Mouse (Mus musculus) monocyte, adult 2 months (primary cell): ENCODE data around the gene Apol6.

ENCODE experiments used
- DNase-seq, 2 experiments: peaks; one replicate each; pipeline ENCODE4 v3.0.0; 2022; ENCODE audit warnings: low spot score in 2 of 2, low read depth in 1 of 2

The Apol6 gene

DNA sequence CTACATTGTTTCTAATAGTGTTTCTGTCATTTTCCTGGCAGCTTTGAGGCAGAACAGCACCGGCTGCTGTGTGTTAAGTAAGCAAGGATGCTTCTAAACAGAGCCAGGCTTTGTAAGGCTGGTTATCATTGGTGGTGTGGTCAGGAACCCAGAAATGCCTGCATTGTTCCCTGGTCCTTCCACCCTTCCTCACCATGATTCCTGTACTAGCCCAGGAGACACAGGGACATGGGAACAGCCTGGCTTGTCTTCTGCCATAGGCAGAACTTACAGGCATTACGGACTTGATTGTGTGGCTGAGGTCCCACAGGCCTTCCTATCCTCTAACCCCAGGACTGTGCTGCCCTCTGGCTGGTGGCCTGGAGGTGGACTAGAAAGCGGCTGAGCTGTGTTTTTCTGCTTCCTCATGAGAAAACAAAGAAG lies 23.9 kb downstream of the Apol6 start:
- DNase-seq: no peak

DNA sequence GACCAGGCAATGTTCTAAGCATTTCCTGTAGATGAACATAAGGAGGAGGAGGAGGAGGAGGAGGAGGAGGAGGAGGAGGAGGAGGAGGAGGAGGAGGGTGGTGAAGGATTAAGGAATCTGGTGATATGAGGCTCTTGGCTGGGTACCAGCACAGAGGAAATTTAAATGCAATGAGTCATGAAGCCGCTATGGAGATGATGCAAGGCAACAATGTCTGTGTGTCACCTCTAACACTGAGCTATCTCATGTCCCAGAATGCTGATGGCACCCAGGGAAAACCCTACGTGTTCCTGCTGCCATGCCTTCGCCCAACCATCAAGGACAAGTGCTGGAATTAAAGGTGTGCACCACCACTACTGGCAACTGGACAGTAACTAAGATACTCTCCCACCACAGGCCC lies 24.5 kb downstream of the Apol6 start:
- no peak for DNase-seq

DNA sequence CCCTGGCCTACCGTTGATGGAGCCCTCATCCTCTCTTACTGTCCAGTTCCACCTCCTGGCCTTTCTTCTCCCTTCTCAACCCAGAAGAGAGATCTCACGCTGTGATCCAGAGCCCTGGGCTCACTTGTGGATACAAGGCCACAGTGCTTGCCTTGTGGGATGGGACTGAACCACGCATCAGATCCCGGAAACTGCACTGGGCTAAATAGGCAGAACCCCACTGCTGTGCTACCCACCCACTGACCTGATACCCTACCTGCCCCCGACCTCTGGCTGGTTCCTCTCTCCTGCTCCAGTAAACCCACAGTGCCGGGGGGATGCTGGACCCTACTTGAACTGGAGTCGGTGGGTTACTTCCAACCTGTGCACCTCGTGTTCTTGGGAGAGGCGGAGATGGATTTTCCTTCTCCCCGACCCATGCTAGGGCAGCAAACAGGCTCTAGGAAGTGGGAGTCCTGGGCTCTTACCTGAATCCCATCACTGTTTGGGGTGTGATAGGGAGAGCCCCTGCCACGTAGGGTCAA lies 26.3 kb downstream of the Apol6 start:
- DNase-seq: no peak

DNA sequence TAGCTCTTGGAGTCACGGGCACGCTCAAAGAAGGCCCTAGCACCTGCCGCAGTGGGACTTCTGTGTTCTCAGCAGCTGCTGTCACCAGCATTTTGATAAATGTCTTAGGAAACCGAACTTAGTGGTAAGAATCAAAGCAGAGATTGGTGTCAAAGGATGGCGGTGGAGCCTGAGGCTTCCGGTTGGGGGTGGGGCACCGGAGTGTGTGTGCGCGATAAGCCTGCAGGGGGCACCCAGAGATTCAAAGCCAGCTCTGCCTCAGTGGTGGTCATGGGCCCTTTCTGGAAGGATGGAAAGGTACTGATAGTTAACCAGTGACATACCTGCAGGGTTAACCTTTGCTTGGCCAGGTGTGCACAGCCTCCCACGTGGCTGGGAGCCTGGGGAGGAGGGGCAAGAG lies 27.0 kb downstream of the Apol6 start:
- no peak for DNase-seq

DNA sequence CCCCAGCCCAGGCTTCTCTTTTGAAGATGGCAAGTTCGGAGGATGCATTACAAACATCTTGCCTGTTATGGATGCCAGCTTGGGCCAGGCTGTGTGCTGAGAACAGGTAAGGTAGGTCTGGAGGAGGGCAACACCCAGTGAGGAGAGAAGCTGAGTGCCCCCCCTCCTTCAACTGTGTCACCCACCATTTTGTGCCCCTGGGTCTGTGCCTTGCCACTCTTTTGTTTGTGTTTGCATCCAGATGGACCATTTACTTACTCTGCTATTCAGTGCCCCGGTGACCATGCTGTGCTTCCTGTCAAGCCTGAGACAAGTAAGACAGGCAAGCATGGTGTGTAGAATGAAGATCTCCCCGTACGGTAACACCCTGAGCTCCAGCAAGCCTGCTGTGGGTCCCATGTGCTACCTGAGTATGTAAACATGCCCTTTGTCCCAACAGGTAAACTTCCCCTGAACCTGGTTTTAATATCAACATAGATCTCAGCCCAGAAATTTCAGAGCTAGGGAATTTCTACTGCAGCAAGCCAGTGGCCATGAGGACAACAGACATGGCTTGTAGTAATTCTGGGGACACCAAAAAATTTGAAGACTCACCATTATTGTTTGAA lies 28.1 kb downstream of the Apol6 start:
- DNase-seq: no peak

DNA sequence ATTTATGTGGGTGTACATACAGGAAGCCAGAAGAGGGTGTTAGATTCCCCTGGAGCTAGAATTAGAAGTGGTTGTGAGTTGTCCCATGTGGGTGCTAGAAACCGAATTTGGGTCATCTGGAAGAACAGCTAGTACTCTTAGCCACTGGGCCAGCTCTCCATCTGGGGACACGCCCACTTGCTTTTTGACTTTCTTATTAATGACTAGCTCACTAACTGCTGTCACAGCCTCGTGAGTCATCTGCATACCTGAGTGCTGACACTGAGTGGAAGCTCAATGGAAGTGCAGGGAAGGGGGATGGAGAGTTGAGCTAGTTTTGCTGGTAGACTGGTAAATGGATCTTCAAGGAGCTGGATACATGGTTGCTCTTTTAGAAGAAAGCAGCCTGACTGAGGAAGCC lies 32.0 kb downstream of the Apol6 start:
- no peak for DNase-seq

DNA sequence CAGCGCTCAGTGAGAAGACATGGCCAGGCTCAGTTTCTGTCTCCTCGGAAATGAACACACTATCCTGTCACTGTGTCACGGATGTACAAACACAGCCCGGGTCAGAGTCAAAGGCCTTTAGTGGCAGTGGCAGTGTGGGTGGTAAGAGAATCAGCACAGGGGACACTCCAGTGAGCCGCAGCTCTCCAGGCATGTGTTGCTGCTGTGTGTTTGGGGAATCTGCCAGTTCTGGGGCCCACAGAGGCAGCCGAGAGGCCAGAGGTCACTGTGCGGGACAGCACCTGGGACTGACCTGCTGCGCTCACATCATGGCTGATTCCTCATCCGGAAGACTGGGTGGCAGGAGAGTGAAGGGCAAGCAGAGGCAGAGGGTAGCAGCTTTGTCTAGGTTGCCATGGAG lies 33.4 kb downstream of the Apol6 start:
- no peak for DNase-seq

DNA sequence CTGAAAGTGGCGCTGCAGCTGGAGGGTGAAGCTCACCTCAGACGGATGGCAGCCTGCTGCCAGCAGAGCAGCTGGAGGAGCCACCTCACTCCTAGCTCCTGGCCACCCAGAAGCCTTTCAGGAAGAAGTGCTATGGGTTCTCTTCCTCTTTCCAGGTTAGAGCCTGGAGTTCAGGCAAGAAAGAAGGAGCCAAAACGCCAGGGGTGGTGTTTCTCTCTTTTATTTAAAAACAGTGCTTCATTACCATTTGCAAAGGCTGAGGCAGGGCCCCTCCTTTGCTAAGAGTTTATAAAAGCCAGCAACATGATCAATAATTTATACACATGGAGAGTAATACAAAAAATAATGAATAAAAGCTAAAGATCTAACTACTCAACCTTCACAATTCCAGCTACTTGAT lies 34.3 kb downstream of the Apol6 start:
- no peak for DNase-seq

DNA sequence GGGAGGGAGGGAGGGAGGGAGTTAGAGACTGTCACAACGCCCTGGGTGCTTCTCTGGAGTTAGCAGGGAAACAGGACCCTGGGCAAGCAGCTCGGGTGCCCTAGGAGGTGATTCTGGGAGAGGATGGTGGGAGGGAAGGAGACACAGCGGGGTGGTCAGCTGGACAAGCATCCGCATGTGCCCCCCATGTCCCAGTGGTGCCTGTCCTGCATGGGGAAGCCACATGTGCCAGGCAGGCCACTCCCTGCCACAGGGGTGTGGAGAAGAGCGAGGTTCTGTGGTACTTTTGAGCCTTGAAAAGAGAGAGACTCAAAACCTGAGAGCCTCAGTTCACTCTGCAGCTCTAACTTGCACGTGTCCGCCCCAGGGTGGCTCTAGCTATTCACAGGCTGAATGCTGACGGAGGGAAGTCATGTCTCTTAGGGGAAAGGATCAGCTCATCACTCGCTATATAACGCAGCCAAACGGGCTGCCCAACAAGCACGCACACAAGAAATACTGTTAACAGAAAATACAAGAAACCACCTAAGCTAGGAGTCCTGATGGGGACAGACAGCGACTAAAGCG lies 34.8 kb downstream of the Apol6 start:
- DNase-seq: no peak

DNA sequence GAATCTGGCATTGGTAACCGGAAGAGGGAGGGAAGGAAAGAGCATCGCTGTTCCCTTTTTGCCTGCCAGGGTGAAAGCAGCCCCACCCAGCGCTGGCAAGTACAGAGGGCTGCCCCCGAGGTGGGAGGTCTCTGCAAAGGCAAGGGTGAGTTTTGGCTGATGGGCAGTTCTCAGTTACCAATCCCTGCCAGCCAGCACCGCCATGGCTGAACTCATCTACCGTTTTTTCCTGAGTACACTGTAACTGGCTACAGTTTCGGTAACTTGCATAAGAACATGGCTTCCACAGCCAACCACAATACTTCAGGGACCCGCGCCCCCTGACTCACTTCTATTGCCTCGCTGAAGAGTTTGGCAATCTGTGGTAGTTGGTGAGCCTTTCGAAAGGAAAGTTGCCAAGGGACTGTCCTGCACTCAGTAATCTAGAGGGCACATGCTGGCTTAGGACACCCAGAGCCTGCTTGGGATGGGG lies 35.4 kb downstream of the Apol6 start:
- no peak for DNase-seq

DNA sequence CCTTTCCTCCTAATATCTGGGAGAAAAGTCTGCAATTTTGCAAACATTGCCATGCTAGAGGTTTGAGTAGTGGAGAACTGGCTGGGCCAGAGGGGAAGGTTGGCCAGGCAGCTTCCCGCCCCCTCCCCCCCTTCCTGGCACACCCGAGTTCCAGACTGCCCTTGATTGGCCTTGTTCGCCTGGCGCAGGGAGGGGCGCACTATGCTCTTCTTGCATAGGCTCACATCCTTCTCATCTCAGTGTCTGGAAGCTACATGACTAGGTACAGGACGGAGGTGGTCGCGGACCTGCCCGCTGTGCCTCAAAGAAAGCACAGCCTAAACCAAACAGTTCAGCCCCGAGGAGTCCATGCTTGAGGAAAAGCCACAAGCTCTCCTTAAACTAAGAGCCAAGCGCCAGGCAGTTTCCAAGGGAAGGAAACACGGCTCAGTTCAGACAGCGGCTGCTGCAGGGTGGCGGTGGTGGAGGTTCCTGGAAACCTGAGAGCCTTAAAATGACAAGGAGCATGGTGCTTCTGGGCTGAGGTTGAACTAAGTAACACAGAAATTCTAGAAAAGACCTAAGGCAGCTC lies 36.2 kb downstream of the Apol6 start:
- DNase-seq: no peak

DNA sequence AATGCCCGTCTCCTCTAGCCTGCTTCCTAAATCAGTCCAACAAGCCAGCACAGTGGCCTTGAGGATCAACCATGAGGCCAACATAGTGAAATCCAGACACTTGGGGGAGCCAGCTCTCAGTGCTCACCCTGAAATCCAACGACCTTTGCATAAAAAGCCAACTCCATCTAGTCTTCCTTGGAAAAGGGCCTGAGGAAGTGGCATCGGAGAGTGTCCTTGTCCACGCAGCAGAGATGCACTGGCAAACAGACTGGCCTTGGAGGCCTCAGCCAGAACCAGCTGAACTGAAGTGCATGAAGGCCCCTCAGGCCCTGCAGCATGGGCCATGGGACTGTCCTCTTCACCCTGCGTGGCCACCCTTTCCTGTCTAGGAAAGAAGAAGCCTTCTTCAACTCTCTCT lies 36.9 kb downstream of the Apol6 start:
- DNase-seq: no peak

DNA sequence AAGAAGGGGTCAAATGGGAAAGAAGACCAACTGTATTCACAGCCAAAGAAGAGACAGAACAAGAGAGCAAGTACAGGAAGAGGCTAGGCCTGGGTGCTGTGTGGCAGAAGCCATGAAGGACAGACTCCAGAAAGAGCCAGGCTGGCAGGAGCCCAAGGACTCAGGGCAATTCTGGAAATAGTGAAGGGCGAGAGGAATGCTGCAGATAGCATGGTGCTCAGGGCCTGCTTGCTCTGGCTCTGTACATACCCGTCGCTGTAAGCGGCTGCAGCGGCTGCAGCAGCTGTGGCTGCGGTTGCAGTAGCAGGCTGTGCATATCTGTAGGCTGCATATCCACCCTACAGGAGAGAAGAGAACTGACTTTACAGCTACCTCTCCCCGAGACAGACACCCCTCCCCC lies 41.3 kb downstream of the Apol6 start:
- DNase-seq: no peak

DNA sequence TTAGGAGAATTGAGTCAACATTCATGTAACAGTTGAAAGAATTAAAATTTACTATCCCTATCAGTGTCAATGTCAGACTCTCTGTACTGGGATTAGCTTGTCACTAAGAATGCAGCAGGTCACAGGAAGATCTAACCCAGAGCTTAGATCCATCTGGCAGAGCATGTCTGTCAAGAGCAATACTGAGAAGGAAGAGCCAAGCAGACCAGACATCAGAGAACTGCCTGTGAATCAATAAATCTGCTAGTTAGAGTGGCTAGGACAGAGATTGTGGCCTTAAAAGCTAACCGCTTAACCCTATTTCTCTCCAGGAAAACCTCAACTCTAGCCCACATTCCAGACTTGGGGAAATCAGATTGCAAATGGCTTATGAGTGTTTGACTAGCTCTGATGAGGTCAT lies 42.0 kb downstream of the Apol6 start:
- no peak for DNase-seq

DNA sequence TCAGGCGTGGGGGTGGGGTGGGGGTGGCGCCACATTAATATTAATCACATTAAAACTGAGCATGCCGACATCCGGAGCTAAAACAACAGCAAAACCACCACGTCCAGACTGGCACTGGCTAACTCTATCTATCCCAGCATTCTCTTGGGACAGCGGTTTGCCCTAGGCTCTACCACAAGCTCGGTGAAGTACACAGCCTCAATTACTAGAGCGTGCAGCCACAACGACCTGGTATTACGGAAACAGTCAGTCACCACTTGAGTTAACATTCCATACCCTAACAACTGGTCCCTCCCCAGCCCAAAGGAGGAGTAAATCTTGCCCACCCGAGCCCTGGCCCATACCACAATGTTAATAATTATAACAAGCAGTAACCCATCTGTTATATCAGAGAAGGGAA lies 44.7 kb downstream of the Apol6 start:
- no peak for DNase-seq

DNA sequence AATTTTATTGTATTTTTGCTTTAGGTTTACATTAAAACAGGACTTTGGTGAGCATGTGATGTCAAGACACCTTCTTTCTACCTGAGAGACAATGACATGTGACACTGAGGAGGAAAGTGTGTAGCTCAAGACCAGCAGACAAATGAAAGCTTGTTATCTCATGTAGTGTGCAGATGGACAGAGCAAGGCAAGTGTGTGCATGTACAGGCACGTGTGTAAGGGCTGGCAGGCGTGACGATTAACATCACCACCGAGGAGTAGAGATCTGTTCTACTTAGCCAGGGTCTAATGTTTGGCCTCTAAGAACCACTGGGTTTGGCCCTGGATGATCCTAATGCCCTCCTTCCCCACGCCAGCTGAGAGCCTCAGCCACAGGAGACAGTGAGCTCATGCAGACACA lies 46.0 kb downstream of the Apol6 start:
- no peak for DNase-seq

DNA sequence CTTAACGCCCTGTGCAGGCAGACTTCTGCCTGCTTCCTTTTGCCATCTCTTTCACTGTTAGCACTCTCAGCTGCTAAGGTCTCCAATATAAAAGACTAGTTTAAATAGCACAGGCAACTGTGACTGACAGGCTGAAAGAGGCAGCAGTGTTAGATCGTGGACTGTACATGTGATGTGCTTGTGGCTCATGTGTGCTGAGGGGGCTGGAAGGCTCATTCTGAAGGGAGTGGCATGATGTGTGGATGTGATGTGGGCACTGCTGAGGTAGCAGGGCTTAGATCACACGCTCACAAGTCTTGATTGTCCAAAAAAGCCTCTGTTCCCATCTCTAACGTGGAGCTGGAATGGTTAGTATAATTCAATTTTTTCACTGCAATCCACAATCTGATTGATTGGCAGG lies 46.9 kb downstream of the Apol6 start:
- DNase-seq: no peak

DNA sequence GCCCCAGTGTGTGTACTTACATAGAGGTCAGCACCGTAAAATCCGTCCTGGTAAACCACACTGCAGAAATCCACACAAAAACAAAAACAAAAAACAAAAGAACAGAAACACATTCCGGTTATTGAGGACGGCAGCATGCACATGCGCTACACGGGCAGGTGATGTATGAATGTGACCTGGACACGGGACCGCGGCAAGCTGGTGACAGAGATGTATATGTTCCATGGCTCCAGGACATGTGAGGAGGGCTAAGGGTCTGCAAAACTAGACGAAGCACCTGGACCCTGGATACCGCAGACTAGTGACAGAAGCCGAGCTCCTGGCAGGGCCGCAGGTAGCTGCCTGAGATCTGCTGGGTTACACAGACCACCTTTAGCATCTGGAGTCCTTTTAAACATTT lies 49.9 kb downstream of the Apol6 start:
- DNase-seq: no peak

DNA sequence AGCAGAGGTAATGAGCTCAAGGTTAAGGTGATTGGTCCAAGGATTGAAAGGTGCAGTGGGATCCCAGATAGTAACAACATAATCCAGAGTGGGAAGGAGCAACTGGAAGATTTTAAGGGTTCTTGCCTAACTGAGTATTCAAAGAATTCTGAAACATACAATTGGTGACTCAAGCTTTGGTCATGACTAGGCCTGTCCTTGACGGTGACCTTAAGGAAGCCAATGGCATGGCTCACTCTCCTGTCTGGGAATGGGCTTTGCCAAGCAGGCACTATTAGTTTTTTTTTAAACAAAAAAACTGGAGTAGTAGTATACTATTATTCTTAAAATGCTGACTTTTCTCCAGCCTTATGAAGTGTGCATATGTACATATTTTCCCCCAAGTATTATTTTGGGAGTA lies 50.7 kb downstream of the Apol6 start:
- DNase-seq: no peak

DNA sequence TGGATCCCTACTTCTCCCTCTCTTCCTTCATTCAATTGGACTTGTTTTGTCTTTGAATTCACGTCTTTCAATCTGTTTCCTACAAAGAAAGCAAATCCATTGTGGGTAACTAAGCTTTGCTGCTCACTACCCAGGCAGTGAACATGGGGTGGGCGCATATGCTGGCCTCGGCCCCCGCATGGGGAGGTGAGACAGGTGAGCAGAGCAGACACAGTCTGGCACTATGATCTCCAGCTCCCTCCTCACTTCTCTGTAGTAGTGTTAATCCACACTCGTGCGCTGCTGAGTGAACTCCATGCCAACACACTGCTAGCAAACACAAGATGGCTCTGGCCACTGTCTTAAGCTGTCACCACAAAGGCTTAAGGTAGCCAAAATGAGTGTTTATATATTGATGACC lies 52.8 kb downstream of the Apol6 start:
- DNase-seq: no peak

DNA sequence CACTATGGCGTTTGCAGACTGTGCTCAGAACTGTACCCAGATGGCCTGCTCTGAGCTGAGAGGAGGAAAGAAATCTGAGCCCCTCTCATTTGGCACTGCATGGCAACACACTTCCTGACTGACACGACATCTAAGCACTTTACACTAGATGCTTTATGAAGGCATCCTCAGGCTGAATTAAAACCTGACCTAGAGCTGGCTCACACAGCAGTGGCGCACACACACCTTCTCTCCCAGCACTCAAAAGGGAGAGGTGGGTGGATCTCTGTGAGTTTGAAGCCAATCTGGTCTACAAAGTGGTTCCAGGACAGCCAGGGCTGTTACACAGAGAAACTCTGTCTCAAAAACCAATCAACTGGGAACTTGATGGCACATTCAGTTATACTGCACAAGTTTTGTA lies 55.2 kb downstream of the Apol6 start:
- no peak for DNase-seq

DNA sequence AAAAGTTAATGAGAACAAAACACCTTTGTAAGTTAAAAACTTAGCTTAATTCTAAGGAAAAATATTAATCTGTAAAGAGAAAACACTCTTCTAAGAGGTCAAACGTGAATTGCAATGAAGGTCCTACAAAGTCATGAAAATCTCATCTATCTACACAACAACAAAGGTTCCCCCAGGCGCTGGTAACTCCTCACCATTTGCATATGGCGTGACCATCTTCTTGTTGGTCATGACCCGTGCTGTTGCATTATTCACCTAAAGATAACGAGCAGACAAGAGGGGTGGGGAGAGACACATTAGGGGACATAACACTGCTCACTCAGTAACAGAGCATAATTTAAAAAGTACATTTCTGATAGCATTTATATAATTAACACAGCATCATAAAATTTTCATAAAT lies 58.2 kb downstream of the Apol6 start:
- no peak for DNase-seq
